Mouse (Mus musculus) bone marrow macrophage, adult 2 months (primary cell): Measurements from ENCODE around the gene Gdf1. TPM values are rescaled to one million over a fixed set of nuclear protein-coding genes. Genes with fewer than 3 reads are reported as not detected.

Experiments
- H3K27ac ChIP-seq: 2 replicates; pipeline ENCODE4 v1.5.1; 2012; ENCODE audit warnings: low read depth, low read length; ENCODE audit not compliant: insufficient read depth
- H3K4me1 ChIP-seq: 2 replicates; pipeline ENCODE4 v1.6.1; 2012; ENCODE audit warnings: low read length; ENCODE audit not compliant: control insufficient read depth, insufficient read depth
- H3K4me3 ChIP-seq: 2 replicates; pipeline ENCODE4 v1.5.1; 2012; ENCODE audit warnings: mild to moderate bottlenecking, low read length, moderate library complexity; ENCODE audit not compliant: insufficient read depth
- CTCF ChIP-seq: IDR thresholded peaks from 2 replicates; pipeline ENCODE4 v1.5.1; 2012; ENCODE audit warnings: low read depth, mild to moderate bottlenecking, low read length, moderate library complexity
- POLR2A ChIP-seq: IDR thresholded peaks from 2 replicates; pipeline ENCODE4 v1.6.1; 2012; ENCODE audit warnings: mild to moderate bottlenecking, low read depth, low read length, borderline replicate concordance
- polyA plus RNA-seq: library from polyadenylated mRNA; stranded (reverse); fragments of >200 nt; gene quantifications from 2 replicates; pipeline ENCODE4 v1.2.4, GENCODE M21; 2012; ENCODE audit not compliant: missing spikeins, insufficient read depth, insufficient read length

Gdf1 gene
- polyA plus RNA-seq, 1 experiment, result not detected

DNA sequence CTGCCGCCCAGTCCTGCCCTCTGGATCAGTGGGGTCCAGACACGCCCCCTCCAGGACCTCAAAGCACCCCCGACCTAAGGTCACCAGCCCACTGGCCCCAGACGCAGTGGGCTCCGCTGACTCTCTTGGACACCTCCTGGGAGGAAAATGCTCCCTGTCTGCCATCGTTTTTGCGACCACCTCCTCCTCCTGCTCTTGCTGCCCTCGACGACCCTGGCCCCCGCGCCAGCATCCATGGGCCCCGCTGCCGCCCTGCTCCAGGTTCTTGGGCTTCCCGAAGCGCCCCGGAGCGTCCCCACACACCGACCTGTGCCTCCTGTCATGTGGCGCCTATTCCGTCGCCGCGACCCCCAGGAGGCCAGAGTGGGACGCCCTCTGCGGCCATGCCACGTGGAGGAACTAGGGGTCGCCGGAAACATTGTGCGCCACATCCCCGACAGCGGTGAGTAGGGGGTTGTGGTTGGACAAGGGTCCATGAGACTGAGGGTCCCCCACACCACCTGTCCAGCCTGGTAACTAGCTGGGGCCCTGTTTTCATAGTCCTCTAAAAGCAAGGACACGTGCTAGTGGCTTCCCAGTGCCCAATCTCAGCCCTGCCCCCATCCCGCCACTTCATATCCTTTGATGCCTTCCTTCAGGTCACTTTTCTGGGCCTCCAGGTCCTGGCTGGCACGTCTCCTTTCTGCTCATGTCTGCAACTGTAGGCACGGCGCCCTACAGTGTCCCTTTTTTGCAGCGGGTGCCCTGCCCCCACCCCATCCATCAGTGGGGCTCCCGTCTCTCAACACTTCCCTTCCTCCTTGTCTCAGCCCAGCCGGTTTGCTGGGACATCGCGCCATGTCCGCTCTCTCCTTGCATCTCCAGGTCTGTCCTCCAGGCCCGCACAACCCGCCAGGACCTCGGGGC, 471 bp downstream of the Gdf1 start:
- Histone ChIP-seq H3K4me1 (peaks cover 1% of the 10 kb centered on the region; the same call in 1 of the 2 replicates), H3K27ac (no peak overlapping the region), H3K4me3 (no peak overlapping the region)
- TF ChIP-seq POLR2A (no peak), CTCF (no peak)

DNA sequence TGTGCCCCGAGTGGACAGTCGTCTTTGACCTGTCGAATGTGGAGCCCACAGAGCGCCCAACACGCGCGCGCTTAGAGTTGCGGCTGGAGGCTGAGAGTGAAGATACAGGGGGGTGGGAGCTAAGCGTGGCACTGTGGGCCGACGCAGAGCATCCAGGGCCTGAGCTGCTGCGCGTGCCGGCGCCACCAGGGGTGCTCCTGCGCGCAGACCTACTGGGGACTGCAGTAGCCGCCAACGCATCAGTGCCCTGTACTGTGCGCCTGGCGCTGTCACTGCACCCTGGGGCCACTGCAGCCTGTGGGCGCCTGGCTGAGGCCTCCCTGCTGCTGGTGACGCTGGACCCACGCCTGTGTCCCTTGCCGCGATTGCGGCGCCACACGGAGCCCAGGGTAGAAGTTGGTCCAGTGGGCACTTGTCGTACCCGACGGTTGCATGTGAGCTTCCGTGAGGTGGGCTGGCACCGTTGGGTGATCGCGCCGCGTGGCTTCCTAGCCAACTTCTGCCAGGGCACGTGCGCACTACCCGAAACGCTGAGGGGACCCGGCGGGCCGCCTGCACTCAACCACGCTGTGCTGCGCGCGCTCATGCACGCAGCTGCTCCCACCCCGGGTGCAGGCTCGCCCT, 1.2 kb downstream of the Gdf1 start:
- H3K4me3 ChIP-seq, result no peak overlapping the region
- TF ChIP-seq POLR2A (no peak), CTCF (no peak)
- H3K27ac ChIP-seq, result no peak overlapping the region
- H3K4me1 ChIP-seq, result no peaks in the 10 kb centered on the region

DNA sequence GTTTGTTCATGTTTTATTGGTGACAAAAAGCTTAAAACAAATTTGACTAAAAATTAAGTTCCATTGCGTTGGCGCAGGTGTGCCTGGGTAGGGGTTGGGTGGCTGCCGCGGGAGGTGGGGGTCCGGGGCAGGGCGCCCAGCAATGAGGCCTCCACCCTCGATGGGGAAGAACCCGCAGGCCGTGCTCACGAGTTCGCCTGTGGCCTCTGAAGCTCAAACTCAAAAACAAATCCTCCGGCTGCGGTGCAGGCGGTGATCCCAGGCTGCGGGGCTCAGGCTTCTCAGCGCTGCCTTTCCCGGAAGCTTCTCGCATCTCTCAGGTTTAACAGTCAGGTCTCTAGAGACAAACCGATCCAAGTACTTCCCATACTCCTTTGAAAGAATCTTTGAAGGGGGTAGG, 1.9 kb downstream of the Gdf1 start:
- Histone ChIP-seq H3K27ac (no peak overlapping the region), H3K4me3 (no peak overlapping the region), H3K4me1 (no peaks in the 10 kb centered on the region)
- no peak for TF ChIP-seq CTCF
- no peak for TF ChIP-seq POLR2A

DNA sequence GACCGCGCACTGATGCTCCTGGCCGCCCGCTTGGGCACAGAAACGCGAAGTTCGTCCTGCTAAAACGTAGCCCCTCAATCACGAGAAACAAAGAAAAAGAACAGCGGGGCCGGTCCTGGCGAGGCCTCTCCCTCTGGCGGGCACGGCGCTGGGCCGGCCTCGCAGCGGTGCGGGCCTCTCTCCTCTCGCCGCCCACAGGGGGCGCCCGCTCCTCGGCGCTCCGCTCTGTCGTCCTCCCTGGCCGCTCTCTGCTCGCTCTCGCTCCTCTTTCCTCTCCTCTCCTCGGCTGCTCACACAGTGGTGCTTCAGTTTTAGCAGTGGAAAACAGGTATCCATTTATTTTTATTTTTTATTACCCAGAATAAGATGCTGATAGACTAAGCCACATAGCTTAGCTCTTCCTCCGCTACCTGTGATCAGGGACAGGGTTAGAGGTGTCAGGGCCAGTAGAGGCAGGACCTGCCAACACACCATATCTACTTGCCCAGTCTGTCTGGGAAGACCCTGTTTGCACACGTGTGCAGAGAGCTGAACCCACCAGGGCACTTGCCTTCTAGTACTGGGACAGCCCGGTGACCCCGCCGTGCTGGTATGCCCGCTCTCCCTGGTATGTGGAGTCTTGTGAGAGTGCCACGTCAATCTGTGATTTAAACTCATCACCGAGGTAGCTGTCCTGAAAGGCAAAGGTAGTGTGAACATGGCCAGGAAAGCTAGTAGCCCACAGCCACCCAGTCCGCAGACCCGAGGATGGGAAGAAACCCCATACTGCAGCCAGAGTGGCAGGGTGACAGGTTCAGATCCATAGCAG, 2.7 kb downstream of the Gdf1 start:
- TF ChIP-seq CTCF (no peak), POLR2A (no peak)
- H3K4me1 ChIP-seq, result no peaks in the 10 kb centered on the region
- no peak overlapping the region for H3K27ac ChIP-seq
- no peak overlapping the region for H3K4me3 ChIP-seq

DNA sequence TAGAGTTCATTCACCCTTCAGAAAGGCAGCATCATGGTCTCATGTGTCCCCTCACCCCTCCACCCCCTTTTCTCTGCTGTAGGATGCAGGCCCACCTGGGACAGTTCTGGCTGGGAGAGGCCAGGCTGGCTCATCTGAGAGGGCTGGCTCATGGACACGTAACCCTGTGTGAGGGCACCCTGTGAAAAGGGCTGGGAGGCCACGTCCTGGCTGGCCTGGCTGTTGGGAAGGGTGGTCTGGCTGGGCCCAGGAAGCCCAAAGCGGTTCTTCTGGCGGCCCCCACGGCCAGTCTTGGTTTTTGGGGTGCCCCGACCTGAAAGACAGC, 3.2 kb downstream of the Gdf1 start:
- no peak overlapping the region for H3K27ac ChIP-seq
- H3K4me1 ChIP-seq, result no peaks in the 10 kb centered on the region
- TF ChIP-seq CTCF, result no peak
- TF ChIP-seq POLR2A, result no peak
- H3K4me3 ChIP-seq, result no peak overlapping the region

DNA sequence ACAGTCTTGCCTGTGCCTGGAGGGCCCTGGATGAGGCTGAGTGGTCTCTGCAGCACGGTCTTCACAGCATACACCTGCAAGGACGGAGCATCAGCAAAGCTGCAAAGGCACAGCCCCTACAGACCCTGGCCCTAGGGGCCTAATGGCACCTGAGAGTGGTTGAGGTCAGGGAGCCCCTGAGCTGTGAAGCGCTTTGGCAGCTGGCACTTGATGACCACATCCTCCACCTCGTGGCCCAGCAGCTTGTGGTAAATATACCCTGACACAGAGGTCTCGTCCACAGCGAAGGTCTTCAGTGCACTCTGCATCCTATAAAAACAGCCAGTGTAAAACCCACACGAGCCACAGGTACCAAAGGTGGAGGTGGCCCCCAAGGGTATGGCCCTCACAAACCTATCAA, 9.3 kb downstream of the Gdf1 start:
- Histone ChIP-seq H3K27ac (no peak overlapping the region), H3K4me1 (peaks cover 16% of the 10 kb centered on the region), H3K4me3 (no peak overlapping the region)
- TF ChIP-seq CTCF, result no peak
- no peak for TF ChIP-seq POLR2A

DNA sequence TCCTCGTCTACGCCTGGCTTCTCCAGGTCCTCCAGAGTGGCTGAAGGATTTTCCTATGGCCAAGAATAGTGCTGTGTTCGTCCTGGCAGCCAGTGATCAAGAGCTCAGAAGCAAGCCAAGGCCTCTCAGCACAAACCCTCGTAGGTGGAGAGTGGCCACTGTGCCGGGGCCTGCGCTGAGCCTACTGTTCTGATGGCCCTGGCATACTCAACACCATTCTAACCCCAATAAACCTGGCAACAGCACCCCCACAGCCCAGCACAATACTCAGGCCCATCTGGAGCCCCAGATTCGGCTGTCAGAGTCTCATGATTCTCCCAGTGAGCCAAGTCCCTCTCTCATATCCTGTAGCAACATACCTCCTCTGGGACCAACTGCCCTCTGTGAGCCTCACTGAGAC, 11.0 kb downstream of the Gdf1 start:
- peaks cover 16% of the 10 kb centered on the region for H3K4me1 ChIP-seq
- TF ChIP-seq POLR2A (no peak), CTCF (no peak)
- no peak overlapping the region for H3K27ac ChIP-seq
- H3K4me3 ChIP-seq, result no peak overlapping the region

DNA sequence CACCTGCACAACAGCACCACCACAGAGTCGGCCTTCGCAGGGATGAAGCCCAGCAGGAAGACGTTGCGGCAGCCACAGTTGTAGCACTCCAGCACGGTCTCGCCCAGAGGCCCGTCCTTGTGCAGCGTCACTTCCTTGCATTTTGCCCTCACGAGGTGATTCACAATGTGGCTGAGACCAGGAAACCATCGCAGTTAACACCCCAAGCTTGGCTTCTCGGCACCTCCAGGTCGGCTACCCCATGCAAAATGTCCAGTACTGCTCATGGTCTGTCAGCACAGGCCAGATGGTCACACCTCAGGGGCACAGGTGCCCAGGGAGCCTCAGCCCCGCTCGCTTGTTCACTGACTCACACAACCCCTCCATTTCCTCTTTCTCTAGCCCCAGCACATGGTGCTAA, 12.4 kb downstream of the Gdf1 start:
- TF ChIP-seq CTCF (no peak), POLR2A (no peak)
- H3K4me1 ChIP-seq, result peaks cover 16% of the 10 kb centered on the region
- no peak overlapping the region for H3K4me3 ChIP-seq
- H3K27ac ChIP-seq, result peak overlapping the region; percentile 37

DNA sequence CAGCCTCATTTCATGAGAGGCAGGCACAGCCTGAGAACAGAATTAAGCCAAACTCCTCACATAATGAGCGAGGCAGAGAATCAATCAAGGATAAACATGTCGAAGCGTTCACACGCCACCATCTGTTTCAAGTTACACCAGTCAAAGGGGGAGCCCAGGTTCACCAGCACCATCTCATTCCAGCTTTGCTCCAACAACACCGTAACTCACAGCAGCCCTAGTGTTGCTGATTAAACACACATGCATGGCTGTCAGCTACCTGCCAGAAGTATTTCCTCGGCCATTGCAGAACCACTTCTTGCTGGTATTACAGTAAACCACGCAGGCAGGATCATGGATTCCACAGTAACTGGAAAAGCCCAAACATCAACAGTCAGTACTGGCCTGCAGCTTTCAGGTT, 13.5 kb downstream of the Gdf1 start:
- H3K27ac ChIP-seq, result no peak overlapping the region
- H3K4me1 ChIP-seq, result peaks cover 23% of the 10 kb centered on the region
- no peak overlapping the region for H3K4me3 ChIP-seq
- TF ChIP-seq CTCF (no peak), POLR2A (no peak)
